ENCODE assay signal across 19 mouse cellular contexts in genomic region chr9:64803373-64804214, GRCm38 (mm10). TPM values are rescaled to one million over a fixed set of nuclear protein-coding genes. Genes with fewer than 3 reads are reported as not detected.
A peak's percentile ranks its signal among the peaks of the same experiment; 100 is the strongest.
DNase-seq lines count a peak whose midpoint lies in the region; ATAC-seq lines count a peak whose summit lies in the region.
"Had no signal": no experiment of that assay in that cellular context is flagged by ENCODE, and none has a peak within 500 bp of the region (broad histone marks: within the 10 kb centered on the region; RNA-seq: fewer than 3 reads in every experiment).

No protein-coding gene starts in this region.

- no peak overlapping the region for H3K9ac ChIP-seq in liver, embryonic 12.5 days
- H3K9ac ChIP-seq in liver, embryonic 11.5 days (ENCODE audit: low read depth, low read length), result no peak overlapping the region
- H3K9ac ChIP-seq in liver, embryonic 13.5 days, result no peak overlapping the region
- H3K9ac ChIP-seq in hindbrain, embryonic 14.5 days, result no peak overlapping the region
- H3K9ac ChIP-seq: embryonic facial prominence, embryonic 12.5 days; forebrain, embryonic 15.5 days; heart, embryonic 12.5 days had no signal

- peak overlapping the region; percentile 43; the same call in 1 of the 2 replicates for H3K27ac ChIP-seq in liver, embryonic 12.5 days
- no peak overlapping the region for H3K27ac ChIP-seq in liver, embryonic 11.5 days (ENCODE audit: low read depth, low read length)
- H3K27ac ChIP-seq in liver, embryonic 13.5 days, result peak overlapping the region; percentile 96
- no peak overlapping the region for H3K27ac ChIP-seq in hindbrain, embryonic 14.5 days
- H3K27ac ChIP-seq: embryonic facial prominence, embryonic 12.5 days; forebrain, embryonic 15.5 days; heart, adult 2 months had no signal

- peaks cover 45% of the 10 kb centered on the region for H3K4me1 ChIP-seq in liver, embryonic 12.5 days
- H3K4me1 ChIP-seq in liver, embryonic 11.5 days (replicated peaks; ENCODE audit: control insufficient read depth, insufficient read depth, low read length), result peaks cover 14% of the 10 kb centered on the region
- peaks cover 52% of the 10 kb centered on the region for H3K4me1 ChIP-seq in liver, embryonic 13.5 days (replicated peaks)
- H3K4me1 ChIP-seq in hindbrain, embryonic 14.5 days (replicated peaks; ENCODE audit: control insufficient read depth, insufficient read depth, low read length), result no peaks in the 10 kb centered on the region
- H3K4me1 ChIP-seq: embryonic facial prominence, embryonic 12.5 days; forebrain, embryonic 15.5 days; heart, embryonic 12.5 days had no signal

- no peak overlapping the region for H3K4me2 ChIP-seq in liver, embryonic 12.5 days
- no peak overlapping the region for H3K4me2 ChIP-seq in liver, embryonic 11.5 days
- H3K4me2 ChIP-seq in liver, embryonic 13.5 days, result no peak overlapping the region
- no peak overlapping the region for H3K4me2 ChIP-seq in hindbrain, embryonic 14.5 days (replicated peaks)
- H3K4me2 ChIP-seq: embryonic facial prominence, embryonic 12.5 days; forebrain, embryonic 15.5 days; heart, embryonic 12.5 days had no signal

- no peak for ATAC-seq in liver, embryonic 12.5 days
- no peak for ATAC-seq in liver, embryonic 11.5 days (replicated peaks; ENCODE audit: low FRiP score)
- no peak for ATAC-seq in liver, embryonic 13.5 days (ENCODE audit: low read depth)
- peak; percentile 88 for ATAC-seq in megakaryocyte, adult 5-6 weeks (ENCODE audit: poor library complexity, severe bottlenecking)
- ATAC-seq in hindbrain, embryonic 14.5 days (ENCODE audit: low FRiP score), result no peak
- ATAC-seq: forebrain, embryonic 15.5 days; hindbrain, embryonic 16.5 days had no signal

- DNase-seq in liver, embryonic 11.5 days (ENCODE audit: low spot score), result no peak
- no peak for DNase-seq in liver, embryonic 13.5 days
- no peak for DNase-seq in MN1 (ENCODE audit: low spot score)
- DNase-seq in hindbrain, embryonic 14.5 days (ENCODE audit: low spot score), result no peak
- DNase-seq: adrenal gland, adult 8-10 months; adrenal gland, postnatal 36 days; cerebellum, adult 11 months; cerebellum, adult 8-10 months; cerebellum, postnatal 14 days; gastrocnemius, postnatal 36 days; heart, adult 2 months; heart, postnatal 36 days had no signal

- no peaks in the 10 kb centered on the region for H3K27me3 ChIP-seq in liver, embryonic 12.5 days (replicated peaks)
- H3K27me3 ChIP-seq in liver, embryonic 11.5 days (replicated peaks; ENCODE audit: control insufficient read depth, insufficient read depth, low read length), result no peaks in the 10 kb centered on the region
- no peaks in the 10 kb centered on the region for H3K27me3 ChIP-seq in liver, embryonic 13.5 days
- H3K27me3 ChIP-seq in hindbrain, embryonic 14.5 days (ENCODE audit: control insufficient read depth, insufficient read depth, low read length), result no peaks in the 10 kb centered on the region
- H3K27me3 ChIP-seq: CH12.LX; embryonic facial prominence, embryonic 12.5 days; forebrain, embryonic 15.5 days; heart, embryonic 12.5 days had no signal

- 74% methylated on average over 5 of the region's 5 CpGs for WGBS in liver, embryonic 12.5 days (ENCODE audit: insufficient replicate concordance)
- WGBS in liver, embryonic 11.5 days, result 79% methylated on average over 5 of the region's 5 CpGs
- 76% methylated on average over 5 of the region's 5 CpGs for WGBS in liver, embryonic 13.5 days (ENCODE audit: insufficient replicate concordance)
- WGBS in hindbrain, embryonic 14.5 days, result 83% methylated on average over 5 of the region's 5 CpGs

- no peaks in the 10 kb centered on the region for H3K36me3 ChIP-seq in liver, embryonic 12.5 days
- H3K36me3 ChIP-seq in liver, embryonic 11.5 days (ENCODE audit: control insufficient read depth, insufficient read depth, low read length), result no peaks in the 10 kb centered on the region
- 0 out of 2 replicates have a peak, but pooled peaks cover 4% of the 10 kb centered on the region for H3K36me3 ChIP-seq in liver, embryonic 13.5 days
- H3K36me3 ChIP-seq in hindbrain, embryonic 14.5 days (replicated peaks; ENCODE audit: control insufficient read depth, insufficient read depth), result no peaks in the 10 kb centered on the region
- H3K36me3 ChIP-seq: embryonic facial prominence, embryonic 12.5 days; forebrain, embryonic 15.5 days; heart, embryonic 12.5 days had no signal

- no peaks in the 10 kb centered on the region for H3K9me3 ChIP-seq in liver, embryonic 12.5 days (replicated peaks)
- H3K9me3 ChIP-seq in liver, embryonic 11.5 days (ENCODE audit: control insufficient read depth, low read length), result no peaks in the 10 kb centered on the region
- H3K9me3 ChIP-seq in liver, embryonic 13.5 days (replicated peaks), result no peaks in the 10 kb centered on the region
- H3K9me3 ChIP-seq in hindbrain, embryonic 14.5 days (ENCODE audit: control insufficient read depth, low read length), result 0 out of 2 replicates have a peak, but pooled peaks cover 5% of the 10 kb centered on the region
- H3K9me3 ChIP-seq: forebrain, embryonic 15.5 days; heart, embryonic 12.5 days had no signal

- H3K4me3 ChIP-seq in liver, embryonic 12.5 days, result no peak overlapping the region
- H3K4me3 ChIP-seq in liver, embryonic 11.5 days (ENCODE audit: low read depth, low read length), result no peak overlapping the region
- H3K4me3 ChIP-seq in liver, embryonic 13.5 days (replicated peaks), result no peak overlapping the region
- no peak overlapping the region for H3K4me3 ChIP-seq in hindbrain, embryonic 14.5 days (replicated peaks; ENCODE audit: low read length)
- H3K4me3 ChIP-seq: embryonic facial prominence, embryonic 12.5 days; forebrain, embryonic 15.5 days; heart, adult 2 months; heart, embryonic 12.5 days had no signal

RNA-seq across cellular contexts. Expression of gene Dennd4a, which starts 7.5 kb away (rescaled TPM):
- polyA plus RNA-seq in liver, embryonic 12.5 days (2016; fragmentation: Nextera tagmentation; extraction: Ambion mirVana), result 32.6 and 32.7 TPM in 2 replicates
- polyA plus RNA-seq in liver, embryonic 11.5 days (2014; fragmentation: Nextera tagmentation; extraction: Ambion mirVana), result 19.1 and 22.6 TPM in 2 replicates
- 24.1 and 27.0 TPM in 2 replicates for polyA plus RNA-seq in liver, embryonic 13.5 days (2015; fragmentation: Nextera tagmentation; extraction: Ambion mirVana)
- 48.2 and 50.2 TPM in 2 replicates for total RNA-seq in megakaryocyte, adult 5-6 weeks (2015)
- 33.3 and 47.0 TPM in 2 replicates for total RNA-seq in megakaryocyte, adult 5-6 weeks (2017)
- 12.4 and 12.7 TPM in 2 replicates for polyA plus RNA-seq in hindbrain, embryonic 14.5 days (2014; fragmentation: Nextera tagmentation; extraction: Ambion mirVana)

Comparison
In these comparisons a context has a peak if more than half of its experiments do, and no peak if none do; other contexts are left out.
1. H3K27ac ChIP-seq: peak in liver, embryonic 12.5 days (single experiment) and liver, embryonic 13.5 days (single experiment); none in liver, embryonic 11.5 days (single experiment) and hindbrain, embryonic 14.5 days (single experiment).